Mouse (Mus musculus) ES-E14 (cell line): ENCODE data around the gene Ccdc90b.

Experiments
- CHD2 ChIP-seq: IDR thresholded peaks from 2 replicates; pipeline ENCODE4 v1.6.1; 2014; ENCODE audit warnings: mild to moderate bottlenecking, low read depth, low read length, inconsistent platforms
- HCFC1 ChIP-seq: IDR thresholded peaks from 2 replicates; pipeline ENCODE4 v1.6.1; 2012; ENCODE audit warnings: low read length, inconsistent platforms, borderline replicate concordance; ENCODE audit not compliant: insufficient read depth
- MAFK ChIP-seq: IDR thresholded peaks from 2 replicates; pipeline ENCODE4 v1.6.1; 2014; ENCODE audit warnings: mild to moderate bottlenecking, low read depth, low read length, inconsistent platforms; ENCODE audit not compliant: insufficient read depth
- ZC3H11A ChIP-seq: IDR thresholded peaks from 2 replicates; pipeline ENCODE4 v1.6.1; 2012; ENCODE audit warnings: low read depth, mild to moderate bottlenecking, inconsistent platforms, low read length, borderline replicate concordance
- ZNF384 ChIP-seq: IDR thresholded peaks from 2 replicates; pipeline ENCODE4 v1.6.1; 2012; ENCODE audit warnings: low read depth, low read length, inconsistent platforms

- TF ChIP-seq ZC3H11A: no peak
- no peak for TF ChIP-seq CHD2
- no peak for TF ChIP-seq MAFK
- no peak for TF ChIP-seq HCFC1
- TF ChIP-seq ZNF384: no peak
Measured at GRCm38 (mm10) chr7:92610830-92611229, 49.9 kb downstream of the Ccdc90b start.
